In the genomic region with DNA sequence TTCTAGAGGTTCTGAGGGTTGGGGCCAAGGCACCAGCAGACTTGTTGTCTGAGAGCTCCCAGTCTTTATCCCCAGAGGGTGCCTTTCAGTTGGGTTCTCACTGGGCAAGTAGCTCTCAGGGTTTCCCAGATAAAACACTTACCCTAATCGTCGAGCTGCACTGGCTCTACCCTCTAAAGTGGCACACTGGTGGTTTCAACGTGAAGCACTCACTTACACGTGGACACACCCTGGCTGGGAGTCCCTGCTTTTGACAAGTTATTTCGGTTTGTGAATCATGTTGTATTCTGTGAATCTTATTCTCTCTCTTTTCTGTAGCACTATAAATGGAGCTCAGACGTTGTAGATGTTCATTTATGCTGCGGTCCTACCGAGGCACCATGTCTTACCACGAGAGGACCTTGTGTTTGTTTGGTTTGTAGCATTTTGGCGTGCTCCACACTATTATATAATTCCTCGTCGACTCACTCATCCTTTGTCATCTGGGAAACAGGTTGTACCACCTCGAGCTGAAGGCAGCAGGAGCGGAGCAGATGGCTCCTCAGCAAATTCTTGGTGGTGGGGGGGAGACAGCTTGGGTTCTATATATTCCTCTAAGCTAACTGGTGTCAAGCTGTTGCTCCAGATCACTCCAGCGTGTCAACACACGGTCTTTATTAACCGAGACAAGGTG, we compare ENCODE assay signal across 19 mouse cellular contexts.
DNase-seq lines count a peak whose midpoint lies in the region; ATAC-seq lines count a peak whose summit lies in the region.
"Had no signal": no experiment of that assay in that cellular context is flagged by ENCODE, and none has a peak within 500 bp of the region (broad histone marks: within the 10 kb centered on the region; RNA-seq: fewer than 3 reads in every experiment).

No protein-coding gene starts in this region.

- intact Hi-C loops in left cerebral cortex, postnatal 25 days (cut with DNase I), result loop anchor here (5.0 kb wide), 1 partner anchor 366 kb away; no protein-coding TSS in a partner anchor
- intact Hi-C loops in left cerebral cortex, postnatal 10 days (cut with DNase I), result loop anchor here (10.0 kb wide), 1 partner anchor 439 kb away; no protein-coding TSS in a partner anchor

- no peaks in the 10 kb centered on the region for H3K36me3 ChIP-seq in heart, embryonic 16.5 days (ENCODE audit: control insufficient read depth, insufficient read depth)
- H3K36me3 ChIP-seq: hindbrain, embryonic 15.5 days; limb, embryonic 13.5 days; liver, embryonic 15.5 days had no signal

- no peaks in the 10 kb centered on the region; the same call in 1 of the 2 replicates for H3K4me1 ChIP-seq in heart, embryonic 16.5 days (ENCODE audit: control insufficient read depth, insufficient read depth, low read length)
- H3K4me1 ChIP-seq: limb, embryonic 13.5 days; liver, embryonic 15.5 days; megakaryocyte, embryonic 14.5 days had no signal

- DNase-seq in heart, adult 8-10 months (ENCODE audit: low spot score), result no peak
- DNase-seq in left cerebral cortex, postnatal 25 days (ENCODE audit: low spot score in 2 of 2), result peak; percentile 36 to 77
- no peak for DNase-seq in left cerebral cortex, postnatal 10 days (ENCODE audit: extremely low spot score in 1 of 2, low spot score in 2 of 2)
- DNase-seq in layer of hippocampus, adult 9-11 months, result peak; percentile 69
- peak; percentile 19 for DNase-seq in lung, postnatal 36 days
- DNase-seq in kidney, postnatal 10 days, result no peak
- DNase-seq in adrenal gland, postnatal 10 days, result no peak
- DNase-seq: adrenal gland, adult 8-10 months; cerebellum, postnatal 25 days; heart, postnatal 14 days; kidney, adult 11 months; kidney, postnatal 4 days; thymus, postnatal 4 days had no signal

- 63% methylated on average over 17 of the region's 17 CpGs for WGBS in heart, embryonic 16.5 days

- no peak overlapping the region for H3K4me3 ChIP-seq in heart, embryonic 16.5 days (ENCODE audit: low read length)
- H3K4me3 ChIP-seq: hindbrain, embryonic 15.5 days; limb, embryonic 13.5 days; liver, embryonic 15.5 days; megakaryocyte, embryonic 14.5 days had no signal

- peaks cover 2% of the 10 kb centered on the region; the same call in 1 of the 2 replicates for H3K27me3 ChIP-seq in heart, embryonic 16.5 days (ENCODE audit: control insufficient read depth, insufficient read depth, low read length)
- H3K27me3 ChIP-seq: hindbrain, embryonic 15.5 days; limb, embryonic 13.5 days; liver, embryonic 15.5 days; megakaryocyte, embryonic 14.5 days had no signal

- H3K9me3 ChIP-seq in heart, embryonic 16.5 days (replicated peaks; ENCODE audit: control insufficient read depth, low read length), result no peaks in the 10 kb centered on the region
- H3K9me3 ChIP-seq: hindbrain, embryonic 15.5 days; limb, embryonic 13.5 days; liver, embryonic 15.5 days; megakaryocyte, embryonic 14.5 days had no signal

- ATAC-seq in heart, embryonic 16.5 days (replicated peaks; ENCODE audit: extremely low read depth, insufficient read depth, low FRiP score), result 0 out of 2 replicates have a peak, but pooled peaks have one; percentile 23
- ATAC-seq: CD4-positive, CD25-positive, alpha-beta regulatory T cell, adult 4 months had no signal

- H3K4me2 ChIP-seq in heart, embryonic 16.5 days (ENCODE audit: low read depth, low read length), result no peak overlapping the region
- H3K4me2 ChIP-seq: hindbrain, embryonic 15.5 days; limb, embryonic 13.5 days; liver, embryonic 15.5 days had no signal

- no peak overlapping the region for H3K9ac ChIP-seq in heart, embryonic 16.5 days (ENCODE audit: low read length)
- H3K9ac ChIP-seq: hindbrain, embryonic 15.5 days; limb, embryonic 13.5 days; liver, embryonic 15.5 days had no signal

- no peak overlapping the region for H3K27ac ChIP-seq in heart, embryonic 16.5 days (ENCODE audit: low read length)
- H3K27ac ChIP-seq: hindbrain, embryonic 15.5 days; limb, embryonic 13.5 days; liver, embryonic 15.5 days had no signal

Comparison
In these comparisons a context has a peak if more than half of its experiments do, and no peak if none do; other contexts are left out.
1. DNase-seq: peak in left cerebral cortex, postnatal 25 days (2 of 2), layer of hippocampus, adult 9-11 months (single experiment) and lung, postnatal 36 days (single experiment); none in heart, adult 8-10 months (single experiment), left cerebral cortex, postnatal 10 days (0 of 2), kidney, postnatal 10 days (single experiment) and adrenal gland, postnatal 10 days (single experiment).